ENCODE assay signal across 17 mouse cellular contexts in genomic region chr2:5298071-5298470, GRCm38 (mm10).
DNase-seq lines count a peak whose midpoint lies in the region; ATAC-seq lines count a peak whose summit lies in the region.
"Had no signal": no experiment of that assay in that cellular context is flagged by ENCODE, and none has a peak within 500 bp of the region (broad histone marks: within the 10 kb centered on the region; RNA-seq: fewer than 3 reads in every experiment).

No protein-coding gene starts in this region.

- no peaks in the 10 kb centered on the region for H3K9me3 ChIP-seq in kidney, embryonic 14.5 days (ENCODE audit: control insufficient read depth, low read length)
- H3K9me3 ChIP-seq: forebrain, embryonic 10.5 days; heart, embryonic 13.5 days; limb, embryonic 15.5 days; stomach, embryonic 15.5 days had no signal

- no peak for ATAC-seq in kidney, embryonic 14.5 days (ENCODE audit: low FRiP score, low TSS enrichment)
- ATAC-seq: liver, postnatal 0 days had no signal

- H3K4me3 ChIP-seq in kidney, embryonic 14.5 days (ENCODE audit: low read length): no peak overlapping the region
- H3K4me3 ChIP-seq in brown adipose tissue, adult 24 weeks (ENCODE audit: insufficient read depth, low read depth, low read length): peak overlapping the region; percentile 48
- H3K4me3 ChIP-seq: forebrain, embryonic 10.5 days; heart, embryonic 13.5 days; limb, embryonic 15.5 days; stomach, embryonic 15.5 days had no signal

- 0 out of 2 replicates have a peak, but pooled peaks cover 3% of the 10 kb centered on the region for H3K4me1 ChIP-seq in kidney, embryonic 14.5 days (ENCODE audit: control insufficient read depth, insufficient read depth, low read length)
- H3K4me1 ChIP-seq in brown adipose tissue, adult 24 weeks (ENCODE audit: control insufficient read depth, insufficient read depth, insufficient read length, low read length): peaks cover 10% of the 10 kb centered on the region; the same call in 1 of the 2 replicates
- H3K4me1 ChIP-seq: forebrain, embryonic 10.5 days; heart, embryonic 13.5 days; stomach, embryonic 15.5 days had no signal

- 86% methylated on average over 10 of the region's 10 CpGs for WGBS in kidney, embryonic 14.5 days

- H3K9ac ChIP-seq in kidney, embryonic 14.5 days (ENCODE audit: low read depth, low read length): no peak overlapping the region
- H3K9ac ChIP-seq: heart, embryonic 13.5 days; limb, embryonic 15.5 days; liver, postnatal 0 days; stomach, embryonic 15.5 days had no signal

- H3K27ac ChIP-seq in kidney, embryonic 14.5 days (ENCODE audit: low read depth, low read length): no peak overlapping the region
- H3K27ac ChIP-seq in brown adipose tissue, adult 24 weeks (replicated peaks; ENCODE audit: low read depth, low read length): peak overlapping the region; percentile 81; the same call in 1 of the 2 replicates
- H3K27ac ChIP-seq: forebrain, embryonic 10.5 days; heart, embryonic 13.5 days; limb, embryonic 15.5 days; stomach, embryonic 15.5 days had no signal

- no peak overlapping the region for H3K4me2 ChIP-seq in kidney, embryonic 14.5 days (replicated peaks; ENCODE audit: low read depth, low read length)
- H3K4me2 ChIP-seq: heart, embryonic 13.5 days; limb, embryonic 15.5 days; stomach, embryonic 15.5 days had no signal

- H3K27me3 ChIP-seq in kidney, embryonic 14.5 days (ENCODE audit: control insufficient read depth, insufficient read depth, low read length): no peaks in the 10 kb centered on the region
- H3K27me3 ChIP-seq: CH12.LX; heart, embryonic 13.5 days; limb, embryonic 15.5 days; stomach, embryonic 15.5 days had no signal

- DNase-seq in adrenal gland, adult 2 months: peak; percentile 13
- DNase-seq in adrenal gland, postnatal 4 days (ENCODE audit: low spot score in 2 of 2): no peak
- peak; percentile 53 for DNase-seq in kidney, adult 11 months
- DNase-seq in kidney, postnatal 36 days: peak; percentile 63 to 82
- no peak for DNase-seq in T-cell, adult 2 months (ENCODE audit: low spot score)
- DNase-seq in right cerebral cortex, postnatal 25 days: no peak
- DNase-seq: cerebellum, adult 8-10 months; liver, postnatal 0 days; spleen, adult 18-20 months; thymus, postnatal 25 days had no signal

- H3K36me3 ChIP-seq in kidney, embryonic 14.5 days (ENCODE audit: control insufficient read depth, insufficient read depth, low read length): no peaks in the 10 kb centered on the region
- H3K36me3 ChIP-seq: forebrain, embryonic 10.5 days; heart, embryonic 13.5 days; limb, embryonic 15.5 days; stomach, embryonic 15.5 days had no signal

Comparison
In these comparisons a context has a peak if more than half of its experiments do, and no peak if none do; other contexts are left out.
1. DNase-seq: peak in adrenal gland, adult 2 months (single experiment), kidney, adult 11 months (single experiment) and kidney, postnatal 36 days (2 of 2); none in adrenal gland, postnatal 4 days (0 of 2), T-cell, adult 2 months (single experiment) and right cerebral cortex, postnatal 25 days (single experiment).